Mouse (Mus musculus) urinary bladder, postnatal 4 days (tissue): ENCODE measurements around the gene Ptprg.

Experiments
- DNase-seq, 2 experiments: peaks; one replicate each; pipeline ENCODE4 v3.0.0; 2021 to 2022; ENCODE audit warnings: low spot score in 2 of 2

The Ptprg gene

DNA sequence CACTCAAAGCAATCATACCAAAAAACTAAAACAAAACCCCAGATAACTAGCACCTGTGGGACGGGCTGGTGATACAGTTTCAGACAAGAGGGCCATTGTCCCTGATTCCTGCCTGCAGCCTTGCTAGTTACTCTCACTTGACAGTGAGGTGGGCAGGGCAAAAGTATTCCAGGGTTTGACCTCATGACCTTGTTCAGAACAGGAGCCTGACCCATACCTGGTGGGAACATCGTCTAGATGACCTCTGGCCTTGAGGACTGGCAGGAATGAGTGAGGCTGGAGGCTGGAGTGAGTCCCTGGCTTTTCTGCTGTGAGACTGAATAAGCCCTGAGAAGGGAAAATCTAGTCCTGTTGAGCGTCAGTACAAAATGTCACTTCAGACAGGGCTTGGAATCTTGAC, 11.1 kb downstream of the Ptprg start:
- no peak for DNase-seq

DNA sequence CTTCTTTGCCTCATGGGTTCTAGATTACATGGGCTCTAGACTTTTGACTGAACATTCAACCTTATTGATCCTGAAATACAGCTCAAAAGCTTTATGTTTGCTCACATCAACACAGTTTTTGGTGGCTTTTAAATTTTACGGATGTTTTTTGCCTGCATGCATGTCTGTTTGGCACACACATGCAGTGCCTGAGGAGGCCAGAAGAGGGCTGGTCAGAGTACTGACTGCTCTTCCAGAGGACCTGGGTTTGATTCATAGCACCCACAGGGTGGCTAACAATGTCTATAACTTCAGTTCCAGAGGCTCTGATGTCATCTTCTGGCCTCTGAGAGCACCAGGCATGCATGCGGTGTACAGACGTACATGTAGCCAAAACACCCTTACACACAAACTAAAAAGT, 12.0 kb downstream of the Ptprg start:
- no peak for DNase-seq

DNA sequence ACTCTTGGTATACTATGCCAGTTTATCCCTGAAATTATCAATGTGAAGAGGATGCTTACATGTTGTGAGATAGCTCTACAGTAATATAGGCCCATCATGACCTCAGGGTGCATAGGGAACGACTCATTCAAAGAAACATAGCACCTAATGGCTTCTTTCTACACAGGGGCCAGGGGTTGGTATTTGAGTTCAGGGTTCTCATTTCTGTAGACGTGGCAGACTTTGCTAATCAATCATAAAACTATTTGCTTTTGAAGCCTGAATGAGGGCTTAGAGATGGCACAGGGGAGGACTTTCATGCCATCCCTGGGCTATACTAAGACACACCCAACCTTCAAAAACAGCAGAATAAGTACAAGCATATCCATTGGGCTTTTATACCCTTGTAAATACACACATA, 16.4 kb downstream of the Ptprg start:
- DNase-seq: no peak

DNA sequence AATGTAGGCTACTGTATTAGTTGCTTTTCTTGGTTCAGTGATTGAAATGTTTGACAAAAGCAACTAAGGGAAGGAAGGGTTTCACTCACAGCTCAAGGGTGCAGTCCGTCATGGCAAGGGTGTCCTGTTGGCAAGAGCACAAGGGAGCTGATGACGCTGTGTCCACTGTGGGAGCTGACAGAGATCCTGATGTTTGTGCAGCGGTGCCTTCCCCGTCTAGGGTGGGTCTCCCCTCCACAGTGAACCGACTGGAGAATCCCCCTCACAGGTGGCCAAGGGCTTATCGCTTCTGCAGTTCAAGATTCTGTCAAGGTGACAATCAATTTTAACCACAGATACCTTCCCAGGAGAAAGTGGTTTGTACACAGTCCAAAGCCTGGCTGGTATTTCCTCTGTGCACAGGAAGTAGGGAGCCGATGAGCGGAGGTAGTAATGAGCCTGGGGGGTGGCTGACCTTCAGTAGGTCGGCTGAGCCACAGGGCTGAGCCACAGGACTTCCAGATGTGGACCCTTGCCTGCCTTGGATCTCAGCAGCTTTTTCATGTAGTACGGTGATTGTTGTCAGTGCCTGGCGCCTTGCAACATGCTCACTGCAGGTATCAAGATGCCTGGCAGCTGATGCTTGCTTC, 18.5 kb downstream of the Ptprg start:
- DNase-seq: no peak

DNA sequence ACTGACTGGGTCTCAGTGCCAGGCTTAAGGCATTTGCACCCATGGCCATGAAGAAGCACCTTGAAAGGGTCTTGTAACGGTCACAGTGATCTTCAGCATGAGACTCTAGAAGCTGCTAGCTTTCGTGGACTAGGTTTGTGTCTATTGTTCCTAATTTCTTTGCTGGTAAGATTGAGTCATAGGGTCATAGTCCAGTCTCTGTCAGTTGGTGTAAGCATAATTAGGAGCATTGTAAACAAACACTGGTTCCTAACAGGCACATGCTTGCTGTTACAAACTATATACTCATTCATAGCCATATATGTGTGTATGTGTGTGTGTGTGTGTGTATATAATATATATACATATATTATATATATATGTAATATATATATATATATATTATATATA, 19.1 kb downstream of the Ptprg start:
- no peak for DNase-seq

DNA sequence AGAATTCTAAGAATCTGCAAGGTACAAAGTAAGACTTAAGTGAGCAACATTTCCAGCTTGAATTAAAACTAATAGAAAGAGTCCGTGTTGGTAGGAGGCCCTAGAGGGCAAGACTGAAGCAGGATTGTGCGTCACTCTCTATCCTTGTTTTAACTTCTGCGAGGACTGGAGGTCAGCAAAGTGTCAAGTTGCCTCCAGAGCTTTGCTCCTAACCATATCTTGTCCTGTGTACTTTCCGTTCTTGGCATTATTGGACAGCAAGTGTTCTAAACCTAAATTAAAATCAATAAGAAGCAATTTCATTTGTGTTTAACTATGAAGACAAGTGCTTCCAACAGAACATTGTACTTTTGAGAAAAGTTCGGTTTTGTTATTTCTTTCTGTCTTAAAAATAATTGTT, 20.4 kb downstream of the Ptprg start:
- DNase-seq: no peak

DNA sequence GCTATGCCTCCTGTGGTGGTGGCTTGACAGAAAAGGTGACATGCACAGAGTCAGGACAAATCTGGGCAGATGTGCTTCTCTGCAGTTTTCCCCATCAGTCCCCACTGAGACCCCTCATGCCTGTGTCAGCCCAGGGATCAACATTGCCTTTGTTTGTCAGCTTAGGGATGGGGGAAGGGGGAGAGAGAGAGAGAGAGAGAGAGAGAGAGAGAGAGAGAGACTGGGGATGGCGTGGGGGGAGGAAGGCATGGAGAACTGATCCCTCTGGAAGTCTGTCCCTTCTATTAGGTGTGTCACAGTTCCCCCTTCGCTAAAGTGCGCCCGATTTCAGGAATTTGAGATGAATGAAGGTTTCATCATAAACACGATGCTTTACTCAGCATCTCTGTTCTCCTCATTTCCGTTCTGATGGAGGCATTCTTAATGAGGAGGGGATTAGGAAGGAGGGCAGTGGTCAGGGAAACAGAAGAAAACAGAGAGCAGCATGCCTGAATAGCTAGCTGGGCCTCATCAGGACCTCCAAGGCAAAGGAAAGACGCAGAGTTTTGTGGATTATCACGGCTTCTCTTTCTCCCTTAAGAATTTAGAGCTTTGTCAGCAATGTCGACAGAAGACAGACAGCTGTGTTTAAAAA, 24.1 kb downstream of the Ptprg start:
- DNase-seq: no peak

DNA sequence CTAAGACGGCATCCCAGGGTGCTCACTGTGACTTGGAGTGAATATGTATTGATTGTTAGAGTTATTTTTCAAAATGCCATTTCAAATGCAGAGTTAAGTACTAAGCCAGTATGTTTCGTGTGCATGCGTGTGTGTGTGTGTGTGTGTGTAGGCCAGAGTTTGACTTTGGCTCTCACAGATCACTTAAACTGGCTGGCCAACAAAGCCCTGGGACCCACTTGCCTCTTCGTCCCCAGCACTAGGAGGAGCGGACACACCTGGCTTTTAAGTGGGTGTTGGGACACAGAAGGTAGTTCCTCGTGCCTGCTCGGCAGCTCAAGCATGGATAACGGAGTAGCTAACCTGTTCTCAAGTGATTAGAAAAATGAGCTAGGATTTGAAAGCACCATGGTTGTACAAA, 24.6 kb downstream of the Ptprg start:
- no peak for DNase-seq

DNA sequence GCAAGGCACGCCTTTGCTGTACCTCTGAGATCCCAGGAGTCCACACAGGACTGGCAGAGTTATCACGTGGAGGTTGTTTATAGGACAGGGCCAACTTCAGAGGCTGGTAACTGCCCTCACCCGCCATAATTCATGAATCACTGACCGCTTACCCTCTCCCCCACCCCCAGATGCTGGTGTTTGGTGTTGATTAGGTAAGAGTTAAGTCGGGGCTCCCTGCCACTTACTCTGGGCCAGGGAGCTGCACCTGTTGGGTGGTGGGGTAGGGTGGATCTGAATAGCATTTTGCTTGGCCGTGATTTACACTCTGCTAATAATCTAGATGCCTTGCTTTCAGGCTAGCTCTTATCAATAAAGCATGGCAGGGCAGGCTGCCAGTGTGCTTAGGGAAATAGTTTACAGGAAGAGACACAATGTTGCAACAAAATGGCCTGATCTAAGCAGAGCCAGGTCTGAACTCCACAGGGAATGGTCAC, 25.2 kb downstream of the Ptprg start:
- DNase-seq: no peak

DNA sequence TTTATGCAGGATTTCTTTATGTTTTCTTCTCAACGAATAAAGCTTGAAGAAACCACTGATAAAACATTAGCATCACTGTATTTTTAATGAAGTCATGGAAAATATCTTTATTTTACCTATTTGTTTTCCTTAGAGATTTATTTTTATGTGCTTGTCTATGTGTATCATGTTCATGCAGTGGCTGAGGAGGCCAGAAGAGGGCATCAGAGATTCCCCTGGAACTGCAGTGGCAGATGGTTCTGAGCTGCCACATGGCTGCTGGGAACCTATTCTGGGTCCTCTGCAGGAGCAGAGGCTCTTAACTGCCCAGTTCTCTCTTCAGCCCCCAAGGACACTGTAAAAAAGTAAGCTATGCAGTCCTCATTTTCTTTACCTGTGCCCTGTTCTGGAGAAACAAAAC, 26.6 kb downstream of the Ptprg start:
- no peak for DNase-seq

DNA sequence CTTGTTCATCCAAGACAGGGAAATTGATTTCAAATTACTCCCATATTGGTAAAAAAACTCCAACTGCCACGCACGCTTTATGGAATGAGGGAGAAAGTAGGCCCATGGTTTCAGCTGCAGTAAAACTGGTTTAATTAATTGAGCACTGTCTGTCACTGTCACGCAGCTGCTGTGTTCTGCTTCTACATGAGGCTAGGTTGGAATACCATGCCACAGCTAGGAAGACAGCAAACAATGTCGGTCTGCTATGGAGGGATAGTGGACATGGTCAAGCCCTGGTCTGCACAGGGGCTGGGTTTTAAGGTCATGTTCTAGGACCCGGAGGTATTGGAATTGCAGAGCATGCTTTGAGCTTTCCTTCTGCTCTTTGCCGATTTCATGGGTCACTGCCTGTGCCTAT, 30.9 kb downstream of the Ptprg start:
- no peak for DNase-seq

DNA sequence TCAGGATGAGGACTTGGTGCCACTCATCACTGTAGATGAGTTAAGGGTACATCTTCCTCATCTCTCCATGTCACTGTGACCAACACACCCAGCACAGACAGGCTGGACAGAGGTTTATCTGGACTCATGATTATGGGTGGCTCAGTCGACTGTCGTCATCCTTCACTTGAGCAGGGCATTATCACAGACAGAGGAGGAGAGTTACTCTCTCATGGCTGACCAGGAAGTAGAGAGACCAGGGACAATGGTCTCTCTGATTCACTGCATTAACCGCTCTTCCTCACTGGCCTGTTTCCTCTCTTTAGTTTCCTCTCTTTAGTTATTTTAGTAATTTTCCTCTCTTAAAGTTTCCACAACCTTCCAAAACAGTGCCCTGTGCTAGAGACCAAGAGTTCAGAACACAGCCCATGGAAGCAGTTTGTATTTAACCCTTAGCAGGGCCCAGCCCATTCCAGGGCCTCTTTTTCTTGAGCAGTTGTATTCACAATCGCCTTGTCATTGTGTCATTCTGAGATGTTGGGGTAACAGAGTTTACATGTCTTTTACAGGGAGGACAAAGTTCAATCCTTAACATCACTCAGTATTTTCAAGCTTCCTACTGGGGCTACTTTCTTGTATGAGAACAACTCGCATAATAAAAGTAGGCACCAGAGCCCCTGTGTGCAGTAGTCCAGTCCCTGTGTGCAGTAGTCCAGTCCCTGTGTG, 31.7 kb downstream of the Ptprg start:
- no peak for DNase-seq

DNA sequence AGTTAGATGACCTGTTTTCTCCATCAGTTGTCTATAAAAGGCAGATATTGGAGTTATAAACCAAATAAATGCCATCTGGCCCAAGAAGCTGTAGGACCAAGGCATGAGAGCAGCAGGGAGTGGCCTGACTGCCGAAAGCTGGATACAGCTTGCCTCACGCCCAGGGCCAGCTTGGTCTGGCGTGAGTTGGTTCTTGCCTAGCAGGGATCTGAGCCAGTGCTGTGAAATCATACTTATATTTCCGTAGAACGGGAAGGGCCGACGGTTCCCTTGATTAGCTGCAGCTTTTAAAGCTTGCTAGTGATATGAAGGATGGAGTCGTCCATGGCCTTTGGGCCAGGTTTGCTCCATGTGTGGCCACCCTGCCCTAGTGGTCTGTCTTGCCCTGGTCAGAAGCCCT, 37.1 kb downstream of the Ptprg start:
- no peak for DNase-seq

DNA sequence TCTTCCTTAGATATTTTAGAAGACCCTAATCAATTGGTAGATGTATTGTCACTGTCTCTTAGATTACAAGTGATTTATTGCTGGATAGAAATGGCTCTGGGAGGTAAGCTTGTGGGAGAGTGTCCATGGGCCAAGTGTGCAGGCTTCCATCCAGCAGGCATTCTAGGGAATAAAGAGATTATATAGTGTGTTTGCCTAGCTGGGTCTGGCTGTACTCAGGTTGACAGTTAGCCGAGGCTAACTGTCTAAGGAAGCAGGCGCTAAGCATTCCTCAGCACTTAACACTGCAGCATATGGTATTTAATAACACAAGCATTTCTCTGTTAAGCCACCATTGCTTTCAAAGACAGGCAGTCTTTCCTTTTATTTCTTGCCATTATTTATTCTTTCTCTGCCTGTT, 39.3 kb downstream of the Ptprg start:
- no peak for DNase-seq

DNA sequence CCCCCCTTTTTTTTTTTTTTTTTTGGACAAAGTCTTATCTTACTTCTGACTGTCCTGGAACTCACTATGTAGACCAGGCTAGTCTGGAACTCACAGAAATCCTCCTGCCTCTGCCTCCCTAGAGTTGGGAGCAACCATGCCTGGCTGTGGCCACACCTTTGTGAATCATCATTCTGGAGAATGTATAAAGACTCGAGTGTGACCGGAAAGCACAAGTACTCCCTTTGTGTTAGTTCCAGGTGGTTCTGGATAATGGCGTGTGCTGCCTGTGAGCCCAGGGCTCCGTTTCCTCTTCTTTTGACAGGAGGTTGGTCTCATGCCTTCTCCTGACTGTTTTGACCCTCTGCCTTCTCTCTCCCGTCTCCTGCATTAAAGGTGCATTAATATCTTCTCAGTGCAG, 41.0 kb downstream of the Ptprg start:
- DNase-seq: no peak

DNA sequence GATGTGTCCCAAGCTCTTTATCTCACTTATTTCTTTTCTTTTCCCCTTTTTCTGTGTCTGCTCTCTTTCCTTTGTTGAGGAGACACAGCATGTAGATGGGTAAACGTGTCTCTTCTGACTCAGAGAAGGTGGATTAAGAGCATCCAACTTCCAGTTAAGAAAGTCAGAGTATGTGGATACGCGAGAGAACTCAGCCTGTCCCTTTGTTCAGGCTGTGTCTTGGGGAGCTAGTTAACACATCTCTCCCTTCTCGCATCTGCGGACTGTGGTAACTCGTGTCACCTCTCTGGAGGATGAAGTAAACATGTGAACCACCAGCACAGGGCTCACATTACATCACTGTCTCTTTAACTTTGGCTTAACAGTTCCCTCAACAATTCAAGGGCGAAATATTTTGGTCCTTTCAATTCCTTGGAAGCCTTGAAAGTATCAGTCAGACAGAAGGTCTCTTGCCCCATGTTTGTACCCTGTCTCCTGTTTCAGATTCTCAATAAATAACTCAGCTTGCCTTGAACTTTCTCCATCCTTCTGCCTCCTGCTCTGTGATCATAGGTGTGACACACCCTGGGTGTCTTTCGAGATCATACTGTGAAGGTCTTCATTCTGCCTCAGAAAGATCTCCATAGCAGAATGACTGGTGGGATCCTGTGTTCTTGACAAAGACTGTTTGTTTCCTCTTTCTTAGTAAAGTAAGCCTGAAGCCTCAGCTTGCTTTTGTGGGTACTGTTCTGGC, 51.0 kb downstream of the Ptprg start:
- no peak for DNase-seq

DNA sequence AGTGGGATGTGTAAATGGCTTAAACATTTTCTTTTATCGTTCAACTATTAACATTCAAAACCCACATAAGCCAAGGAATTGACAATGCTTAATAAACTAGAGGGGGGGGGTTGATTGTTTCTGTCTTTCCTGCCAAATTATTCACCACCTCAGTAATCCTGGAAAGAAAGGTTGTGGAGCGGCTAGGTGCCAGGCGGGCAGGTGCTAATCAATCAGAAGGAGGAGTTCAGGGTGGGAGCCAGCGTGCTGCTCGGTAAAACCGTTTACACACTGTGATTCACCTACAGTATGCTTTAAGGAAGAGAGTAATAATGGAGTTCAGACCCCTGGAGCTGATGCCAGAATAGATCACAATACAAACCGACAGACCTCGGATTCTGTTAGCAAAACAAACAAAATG, 55.0 kb downstream of the Ptprg start:
- no peak for DNase-seq

DNA sequence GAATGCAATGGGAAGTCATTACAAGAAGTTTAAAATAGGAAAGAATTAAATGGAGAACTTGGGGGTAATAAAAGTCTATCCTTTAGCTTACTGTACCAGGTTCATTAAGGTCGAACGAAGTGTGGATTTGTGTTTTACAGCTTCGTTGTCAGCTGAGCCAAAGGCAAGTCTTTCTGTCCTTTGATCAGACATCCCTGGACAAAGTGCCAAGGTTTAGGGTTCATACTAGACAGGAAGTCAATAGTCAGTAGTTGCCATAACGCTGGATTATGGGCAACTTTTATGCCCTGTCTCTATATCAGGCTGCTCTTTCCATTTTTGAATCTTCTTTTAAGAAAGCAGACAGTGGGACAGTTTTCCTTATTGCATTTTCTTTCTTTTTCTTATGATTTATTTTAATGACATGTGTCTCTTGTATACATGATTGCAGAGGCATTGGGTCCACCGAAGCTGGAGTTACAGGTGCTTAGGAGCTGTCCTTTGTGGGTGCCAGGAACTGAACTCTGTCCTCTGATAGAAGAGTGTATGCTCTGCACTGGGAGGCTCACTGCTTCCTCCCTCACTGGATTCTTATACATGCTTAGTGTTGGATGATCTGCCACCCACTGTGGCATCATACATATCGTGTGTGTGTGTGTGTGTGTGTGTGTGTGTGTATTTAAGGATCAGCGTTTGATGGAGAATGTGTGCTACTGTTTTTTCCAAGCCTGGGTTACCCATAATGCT, 56.7 kb downstream of the Ptprg start:
- no peak for DNase-seq

DNA sequence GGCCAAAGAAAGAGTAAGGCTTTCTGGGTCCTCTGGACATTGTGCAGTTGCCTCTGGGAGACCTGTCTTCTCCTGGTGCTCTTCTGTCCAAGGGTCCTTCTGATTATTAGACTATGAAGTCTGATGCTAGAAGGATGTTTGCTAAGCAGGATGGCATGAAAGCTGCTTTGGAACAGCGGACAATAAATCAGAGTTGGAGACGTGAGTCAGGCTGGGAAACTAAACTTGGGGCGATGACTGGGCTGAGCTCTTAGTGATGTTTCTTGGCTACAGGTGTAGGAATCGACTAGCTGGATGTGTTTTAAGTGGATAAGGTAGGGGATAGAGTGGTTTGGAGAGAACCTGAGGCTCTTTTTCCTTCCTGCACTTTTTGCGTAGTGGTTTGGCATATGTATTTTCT, 59.1 kb downstream of the Ptprg start:
- no peak for DNase-seq

DNA sequence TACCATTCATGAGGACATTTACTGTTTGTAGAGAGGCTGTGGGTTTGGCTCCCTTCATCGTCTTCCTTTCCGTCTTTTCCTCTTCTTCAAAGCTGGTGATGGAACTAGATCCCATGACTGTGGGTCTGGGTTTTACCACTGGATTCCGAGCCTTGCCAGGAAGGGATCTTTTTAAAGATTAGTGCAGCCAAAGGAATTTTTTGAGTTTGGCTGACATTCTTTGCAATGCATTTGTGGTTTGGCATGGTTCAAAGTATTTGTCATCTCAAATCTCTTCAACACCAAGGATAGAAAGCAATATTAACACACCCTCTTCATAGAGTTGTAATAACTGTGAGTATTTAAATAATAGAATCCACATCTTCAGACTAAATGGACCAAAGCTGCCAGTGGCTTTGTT, 59.8 kb downstream of the Ptprg start:
- DNase-seq: no peak

DNA sequence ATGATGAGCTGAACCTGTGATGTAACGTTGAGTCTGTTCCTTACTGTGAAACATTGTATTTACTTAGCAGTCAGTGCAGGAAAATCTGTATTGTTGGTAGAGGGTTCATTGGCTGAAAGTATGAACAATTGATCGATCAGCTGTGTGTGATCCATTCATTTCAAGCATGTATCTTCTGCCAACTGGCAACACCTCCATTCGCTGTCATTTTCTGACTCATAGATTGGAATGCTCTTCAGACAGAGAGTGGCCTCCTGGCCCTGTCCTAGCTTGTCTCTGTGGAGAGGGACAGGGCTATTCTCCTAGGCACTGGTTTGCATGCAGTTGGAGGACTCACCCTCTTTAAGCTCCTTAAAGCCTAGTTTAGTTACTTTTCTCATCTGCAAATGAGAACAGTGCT, 62.4 kb downstream of the Ptprg start:
- no peak for DNase-seq

DNA sequence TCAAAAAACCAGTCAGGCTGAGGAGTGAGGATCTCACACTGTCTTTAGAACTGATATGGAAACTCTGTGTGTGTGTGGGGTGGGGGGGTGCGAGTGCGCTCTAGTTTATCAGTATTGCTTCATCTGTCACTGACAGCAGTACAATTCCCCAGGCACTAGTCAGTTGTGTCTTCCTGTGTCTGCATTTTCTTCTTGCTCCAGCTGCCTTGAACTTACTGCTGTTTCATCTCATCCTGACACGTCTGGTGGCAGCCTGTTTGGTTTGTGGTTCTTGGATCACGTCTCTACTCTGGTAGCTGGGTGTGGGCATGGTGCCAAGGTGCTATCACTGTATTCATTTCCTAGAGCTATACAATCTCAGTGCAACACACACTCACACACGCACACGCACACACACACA, 64.0 kb downstream of the Ptprg start:
- no peak for DNase-seq
